Mouse (Mus musculus): ENCODE data around the gene 1700007K13Rik. TPM values are rescaled to one million over a fixed set of nuclear protein-coding genes. Genes with fewer than 3 reads are reported as not detected.

Gene 1700007K13Rik
- polyA plus RNA-seq, 1 experiment = not detected

- 83% methylated on average over 3 of the region's 3 CpGs for WGBS
- DNase-seq = no peak
- H3K27me3 ChIP-seq (ENCODE audit: control insufficient read depth, insufficient read depth, low read length) = no peaks in the 10 kb centered on the region
- no peaks in the 10 kb centered on the region for H3K4me1 ChIP-seq (replicated peaks; ENCODE audit: control insufficient read depth, insufficient read depth, low read length)
- H3K4me3 ChIP-seq (ENCODE audit: control insufficient read depth, insufficient read depth, low read length) = no peak within 1 kb of the TSS
- no peak within 1 kb of the TSS for H3K27ac ChIP-seq (ENCODE audit: control insufficient read depth, insufficient read depth, low read length)
- H3K36me3 ChIP-seq (ENCODE audit: control insufficient read depth, insufficient read depth, low read length) = no peaks in the 10 kb centered on the region
- TF ChIP-seq POLR2A (IDR thresholded peaks at IDR 0.05; ENCODE audit: control insufficient read depth, extremely low read depth, insufficient read depth, low read length, poor library complexity) (no peak), CTCF (IDR thresholded peaks at IDR 0.05; ENCODE audit: borderline replicate concordance, control insufficient read depth, extremely low read depth, insufficient read depth, low read length, poor library complexity) (no peak)
These were observed 39.7 kb upstream of the 1700007K13Rik start, which contains the start of gene Gm10134 for GRCm38 (mm10) chr2:28505795-28506194. Gm10134 (plus strand) TSS chr2:28506095.

GRCm38 (mm10) chr2:28504676-28505075 is 38.5 kb upstream of the 1700007K13Rik start:
- Histone ChIP-seq H3K4me3 (ENCODE audit: control insufficient read depth, insufficient read depth, low read length) (no peak overlapping the region), H3K4me1 (replicated peaks; ENCODE audit: control insufficient read depth, insufficient read depth, low read length) (no peaks in the 10 kb centered on the region), H3K27me3 (ENCODE audit: control insufficient read depth, insufficient read depth, low read length) (no peaks in the 10 kb centered on the region), H3K36me3 (ENCODE audit: control insufficient read depth, insufficient read depth, low read length) (no peaks in the 10 kb centered on the region), H3K27ac (ENCODE audit: control insufficient read depth, insufficient read depth, low read length) (no peak overlapping the region)
- 95% methylated on average over 13 of the region's 13 CpGs for WGBS
- DNase-seq = no peak
- TF ChIP-seq CTCF (IDR thresholded peaks at IDR 0.05; ENCODE audit: borderline replicate concordance, control insufficient read depth, extremely low read depth, insufficient read depth, low read length, poor library complexity) = no peak
- no peak for TF ChIP-seq POLR2A (IDR thresholded peaks at IDR 0.05; ENCODE audit: control insufficient read depth, extremely low read depth, insufficient read depth, low read length, poor library complexity)

GRCm38 (mm10) chr2:28502987-28503386 is 36.9 kb upstream of the 1700007K13Rik start:
- H3K4me1 ChIP-seq (replicated peaks; ENCODE audit: control insufficient read depth, insufficient read depth, low read length) = no peaks in the 10 kb centered on the region
- H3K36me3 ChIP-seq (ENCODE audit: control insufficient read depth, insufficient read depth, low read length) = no peaks in the 10 kb centered on the region
- 77% methylated on average over 10 of the region's 10 CpGs for WGBS
- no peak overlapping the region for H3K27ac ChIP-seq (ENCODE audit: control insufficient read depth, insufficient read depth, low read length)
- no peak for DNase-seq
- H3K4me3 ChIP-seq (ENCODE audit: control insufficient read depth, insufficient read depth, low read length) = no peak overlapping the region
- TF ChIP-seq POLR2A (IDR thresholded peaks at IDR 0.05; ENCODE audit: control insufficient read depth, extremely low read depth, insufficient read depth, low read length, poor library complexity) (no peak), CTCF (IDR thresholded peaks at IDR 0.05; ENCODE audit: borderline replicate concordance, control insufficient read depth, extremely low read depth, insufficient read depth, low read length, poor library complexity) (no peak)
- no peaks in the 10 kb centered on the region for H3K27me3 ChIP-seq (ENCODE audit: control insufficient read depth, insufficient read depth, low read length)

- TF ChIP-seq POLR2A (IDR thresholded peaks at IDR 0.05; ENCODE audit: control insufficient read depth, extremely low read depth, insufficient read depth, low read length, poor library complexity) = no peak
- no peak for TF ChIP-seq CTCF (IDR thresholded peaks at IDR 0.05; ENCODE audit: borderline replicate concordance, control insufficient read depth, extremely low read depth, insufficient read depth, low read length, poor library complexity)
- Histone ChIP-seq H3K4me3 (ENCODE audit: control insufficient read depth, insufficient read depth, low read length) (no peak overlapping the region), H3K27ac (ENCODE audit: control insufficient read depth, insufficient read depth, low read length) (no peak overlapping the region), H3K36me3 (ENCODE audit: control insufficient read depth, insufficient read depth, low read length) (no peaks in the 10 kb centered on the region), H3K4me1 (replicated peaks; ENCODE audit: control insufficient read depth, insufficient read depth, low read length) (no peaks in the 10 kb centered on the region), H3K27me3 (ENCODE audit: control insufficient read depth, insufficient read depth, low read length) (no peaks in the 10 kb centered on the region)
- WGBS = 44% methylated on average over 4 of the region's 4 CpGs
- no peak for DNase-seq
These were observed 32.3 kb upstream of the 1700007K13Rik start for GRCm38 (mm10) chr2:28498431-28498830.

GRCm38 (mm10) chr2:28497561-28497960 is 31.4 kb upstream of the 1700007K13Rik start:
- 93% methylated on average over 5 of the region's 5 CpGs for WGBS

GRCm38 (mm10) chr2:28496671-28497070 is 30.5 kb upstream of the 1700007K13Rik start, which contains the start of gene Gbgt1:
Gbgt1 (plus strand) TSS chr2:28496891.
- Histone ChIP-seq H3K4me3 (ENCODE audit: control insufficient read depth, insufficient read depth, low read length) (no peak within 1 kb of the TSS), H3K27ac (ENCODE audit: control insufficient read depth, insufficient read depth, low read length) (no peak within 1 kb of the TSS)
- no peak for TF ChIP-seq CTCF (IDR thresholded peaks at IDR 0.05; ENCODE audit: borderline replicate concordance, control insufficient read depth, extremely low read depth, insufficient read depth, low read length, poor library complexity)
- no peak for TF ChIP-seq POLR2A (IDR thresholded peaks at IDR 0.05; ENCODE audit: control insufficient read depth, extremely low read depth, insufficient read depth, low read length, poor library complexity)

More at GRCm38 (mm10) chr2:28497561-28497960, 31.4 kb upstream of the 1700007K13Rik start:
- no peak overlapping the region for H3K4me3 ChIP-seq (ENCODE audit: control insufficient read depth, insufficient read depth, low read length)
- DNase-seq = no peak
- H3K27me3 ChIP-seq (ENCODE audit: control insufficient read depth, insufficient read depth, low read length) = no peaks in the 10 kb centered on the region
- TF ChIP-seq POLR2A (IDR thresholded peaks at IDR 0.05; ENCODE audit: control insufficient read depth, extremely low read depth, insufficient read depth, low read length, poor library complexity) = no peak
- no peak for TF ChIP-seq CTCF (IDR thresholded peaks at IDR 0.05; ENCODE audit: borderline replicate concordance, control insufficient read depth, extremely low read depth, insufficient read depth, low read length, poor library complexity)
- H3K36me3 ChIP-seq (ENCODE audit: control insufficient read depth, insufficient read depth, low read length) = no peaks in the 10 kb centered on the region
- H3K4me1 ChIP-seq (replicated peaks; ENCODE audit: control insufficient read depth, insufficient read depth, low read length) = no peaks in the 10 kb centered on the region
- H3K27ac ChIP-seq (ENCODE audit: control insufficient read depth, insufficient read depth, low read length) = no peak overlapping the region

More at GRCm38 (mm10) chr2:28496671-28497070, 30.5 kb upstream of the 1700007K13Rik start, which contains the start of gene Gbgt1:
- DNase-seq = no peak
- 95% methylated on average over 5 of the region's 5 CpGs for WGBS
- Histone ChIP-seq H3K4me1 (replicated peaks; ENCODE audit: control insufficient read depth, insufficient read depth, low read length) (no peaks in the 10 kb centered on the region), H3K27me3 (ENCODE audit: control insufficient read depth, insufficient read depth, low read length) (no peaks in the 10 kb centered on the region), H3K36me3 (ENCODE audit: control insufficient read depth, insufficient read depth, low read length) (no peaks in the 10 kb centered on the region)

Measured in thymus, adult 2 months (tissue).